Mouse (Mus musculus): ENCODE results near the gene Hecw2.

DNA sequence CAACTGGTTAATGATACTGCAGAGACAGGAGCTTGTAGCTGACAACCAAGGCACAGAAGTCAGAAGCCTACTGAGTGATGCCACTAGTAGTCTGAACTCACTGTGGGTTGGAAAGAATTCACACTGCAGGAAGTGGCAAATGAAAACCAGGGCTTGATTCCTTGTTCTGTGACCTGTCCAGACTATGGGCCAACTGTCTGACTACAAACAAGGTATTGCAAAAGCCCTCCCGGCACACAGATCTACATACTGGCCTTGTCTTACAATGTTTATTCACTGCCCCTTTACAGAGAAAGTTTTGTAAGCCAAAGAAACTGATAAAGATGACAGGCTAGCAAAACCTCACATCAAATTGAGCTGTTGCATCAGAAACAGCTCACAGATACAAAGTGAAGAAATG lies 284.7 kb downstream of the Hecw2 start:
- TF ChIP-seq CTCF (IDR thresholded peaks at IDR 0.05; ENCODE audit: low read depth, low read length): no peak
- no peak for TF ChIP-seq POLR2A (IDR thresholded peaks at IDR 0.05; ENCODE audit: borderline replicate concordance, low read depth, low read length)
